Mouse (Mus musculus) regulatory T cell (primary cell): Measurements from ENCODE around the gene Tppp.
"Not testable (repeated sequence)": the region's sequence is repeated elsewhere in the genome, so short reads cannot be mapped to it uniquely, and the experiment has no call there.

Experiments
- in situ Hi-C: fragments of 300-600 bp; cut with MboI, MseI; formaldehyde crosslinking; loops from one replicate; pipeline ENCODE4 v1.15.1; 2025; ENCODE audit warnings: high pct_unique_total_duplicates

Gene Tppp

GRCm38 (mm10) chr13:74008948-74009718, at the start of gene Tppp:
Tppp (plus strand) TSS chr13:74009407.
- in situ Hi-C loops = no loop called here

GRCm38 (mm10) chr13:73960117-73960652, 49.0 kb upstream of the Tppp start:
- in situ Hi-C loops = no loop called here

GRCm38 (mm10) chr13:73961177-73961576, 48.0 kb upstream of the Tppp start:
- in situ Hi-C loops = no loop called here

DNA sequence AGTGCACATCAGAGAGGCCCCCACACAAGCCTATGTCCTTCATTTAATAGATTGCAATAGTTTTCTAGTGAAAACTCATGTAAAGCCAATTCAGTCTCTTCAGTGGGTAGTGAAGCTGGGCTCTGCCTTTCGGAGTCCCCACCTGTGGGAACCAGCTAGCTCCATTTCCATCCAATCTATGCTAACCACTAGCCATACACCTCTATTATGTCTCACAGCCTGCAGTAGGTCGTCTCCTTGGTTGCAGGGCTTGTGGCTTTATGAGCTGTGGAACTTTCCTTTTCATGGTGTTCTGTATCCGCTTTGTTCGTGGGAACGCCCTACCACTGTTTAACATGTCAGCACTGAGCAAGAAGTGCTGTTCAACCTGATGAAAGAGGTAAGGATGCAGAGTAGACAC, 45.7 kb upstream of the Tppp start, which contains the start of gene Zdhhc11:
Gene Zdhhc11, plus strand, starts transcription at position 301 of the 400 bp plus-strand sequence.
- in situ Hi-C loops = no loop called here

- in situ Hi-C loops = loop anchor here (5.0 kb wide), 1 partner anchor 57 kb away; no protein-coding TSS in a partner anchor
Observed at GRCm38 (mm10) chr13:73970545-73971448, 38.4 kb upstream of the Tppp start.

DNA sequence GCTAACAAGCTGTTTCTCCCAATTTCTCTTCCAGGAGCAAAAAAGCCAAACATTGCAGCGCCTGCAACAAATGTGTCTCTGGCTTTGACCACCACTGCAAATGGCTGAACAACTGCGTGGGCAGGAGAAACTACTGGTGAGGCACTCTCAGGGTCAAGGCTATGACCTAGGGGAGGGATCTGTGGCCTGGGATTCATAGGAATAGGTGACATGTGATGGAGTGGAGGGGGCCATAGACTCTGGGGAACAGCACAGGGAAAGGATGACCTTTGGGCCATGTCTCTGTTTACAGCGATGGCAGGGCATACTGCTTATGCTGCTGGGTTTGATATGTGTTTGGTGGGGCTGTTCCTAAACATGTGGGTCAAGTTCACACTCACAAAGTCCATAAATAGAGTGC, 34.7 kb upstream of the Tppp start:
- in situ Hi-C loops = loop anchor here (5.0 kb wide), 1 partner anchor 53 kb away; no protein-coding TSS in a partner anchor

- in situ Hi-C loops = no loop called here
Observed at GRCm38 (mm10) chr13:73976935-73977334, 32.3 kb upstream of the Tppp start.

GRCm38 (mm10) chr13:73990325-73990724, 18.9 kb upstream of the Tppp start:
- in situ Hi-C loops = no loop called here

- in situ Hi-C loops = no loop called here
Observed at GRCm38 (mm10) chr13:73990761-73991160, 18.4 kb upstream of the Tppp start.

DNA sequence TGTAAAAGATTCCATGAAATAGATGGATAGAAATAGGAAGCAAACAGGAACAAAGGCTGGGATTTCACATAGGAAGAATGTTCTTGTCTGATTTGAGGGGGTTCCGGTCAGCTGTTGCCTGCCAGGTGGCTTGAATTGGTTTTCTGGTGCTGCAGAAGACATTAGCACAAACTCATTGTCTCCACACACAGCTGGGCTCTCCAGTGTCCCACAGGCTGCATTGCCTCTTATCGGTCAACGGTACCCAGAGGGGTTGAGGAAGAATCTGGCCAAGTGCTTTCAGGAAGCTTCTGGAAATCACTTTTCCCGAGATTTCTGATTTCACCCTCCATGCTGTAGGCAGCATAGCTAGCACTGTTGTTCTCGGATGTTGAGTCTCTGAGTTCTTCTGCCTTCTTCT, 17.9 kb upstream of the Tppp start:
- in situ Hi-C loops = no loop called here

DNA sequence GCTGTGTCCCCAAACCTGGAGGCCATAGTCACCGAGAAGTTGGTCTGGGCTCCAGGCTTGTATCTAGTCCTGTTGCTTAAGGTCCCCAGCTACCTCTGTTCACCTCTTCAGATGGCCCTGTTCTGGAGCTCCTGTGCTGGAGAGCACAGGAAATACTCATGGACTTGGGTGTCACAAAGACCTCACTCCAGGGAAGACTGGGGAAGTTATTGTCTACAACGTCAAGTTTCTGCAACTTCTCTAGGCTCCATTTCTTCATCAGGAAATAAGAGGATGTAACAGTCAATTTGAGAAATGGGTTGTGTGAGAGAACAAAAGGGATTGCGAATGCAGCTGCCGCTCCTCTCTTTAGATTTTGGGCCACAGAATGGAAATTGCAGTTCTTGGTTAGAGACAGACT, 12.8 kb upstream of the Tppp start:
- in situ Hi-C loops = no loop called here

- in situ Hi-C loops = no loop called here
Observed at GRCm38 (mm10) chr13:74000519-74000918, 8.7 kb upstream of the Tppp start.

DNA sequence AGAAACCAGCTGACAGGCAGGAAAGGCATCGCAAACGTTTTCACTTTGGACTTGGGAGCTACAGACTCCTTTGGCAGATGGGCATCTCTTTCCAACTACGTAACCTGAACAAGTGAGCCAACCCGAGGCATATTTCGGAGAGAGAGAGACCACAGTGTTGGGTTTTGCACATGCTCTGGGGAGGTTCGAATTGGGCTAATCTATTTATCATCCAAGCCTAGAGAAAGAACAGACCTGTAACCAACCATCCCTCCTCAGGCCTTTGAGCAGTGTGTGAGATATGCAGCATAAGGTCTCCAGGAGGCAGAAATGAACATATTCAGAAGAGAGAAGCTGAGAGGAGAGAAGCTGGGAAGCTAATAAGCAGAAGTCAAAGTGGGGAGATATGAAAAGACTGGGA, 8.2 kb upstream of the Tppp start:
- in situ Hi-C loops = no loop called here

GRCm38 (mm10) chr13:74001492-74001891, 7.7 kb upstream of the Tppp start:
- in situ Hi-C loops = no loop called here

DNA sequence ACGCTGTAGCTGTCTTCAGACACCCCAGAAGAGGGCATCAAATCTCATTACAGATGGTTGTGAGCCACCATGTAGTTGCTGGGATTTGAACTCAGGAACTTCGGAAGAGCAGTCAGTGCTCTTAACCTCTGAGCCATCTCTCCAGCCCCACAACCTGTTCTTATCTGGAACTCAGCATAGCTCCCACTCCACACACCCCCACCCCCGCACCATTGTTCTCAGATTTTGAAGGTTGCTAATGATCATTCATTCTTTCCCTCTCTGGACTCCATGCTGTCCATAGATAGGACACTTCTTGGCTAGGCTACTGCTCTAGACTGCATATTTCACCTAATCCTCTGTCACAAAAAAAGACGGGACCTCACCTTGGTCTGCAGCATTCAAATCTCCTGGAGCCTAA, 2.3 kb upstream of the Tppp start:
- in situ Hi-C loops = not testable (repeated sequence)

GRCm38 (mm10) chr13:74008216-74008615, 991 bp upstream of the Tppp start:
- in situ Hi-C loops = not testable (repeated sequence)

GRCm38 (mm10) chr13:74009791-74010614, 796 bp downstream of the Tppp start:
- in situ Hi-C loops = no loop called here

GRCm38 (mm10) chr13:74010678-74011077, 1.5 kb downstream of the Tppp start:
- in situ Hi-C loops = no loop called here

DNA sequence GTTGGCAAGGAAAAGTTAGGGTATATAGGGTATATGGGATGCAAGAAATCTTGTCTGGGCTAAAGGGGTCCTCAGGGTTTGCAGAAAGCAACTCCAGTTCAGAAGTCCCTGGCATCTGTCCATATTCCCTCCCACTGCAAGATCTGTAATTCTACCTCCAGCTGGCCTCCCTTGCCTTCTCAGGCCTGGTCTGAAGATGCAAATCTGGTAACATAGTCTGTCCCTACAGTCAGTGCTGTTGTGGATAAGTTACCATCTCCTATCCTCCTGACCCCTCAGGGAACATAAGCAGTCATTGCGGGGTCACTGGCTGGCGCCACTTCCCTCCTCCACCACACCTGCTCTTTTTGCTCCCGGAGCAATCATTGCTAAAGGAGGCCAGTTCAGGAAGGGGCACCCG, 6.7 kb downstream of the Tppp start:
- in situ Hi-C loops = no loop called here

- in situ Hi-C loops = no loop called here
Observed at GRCm38 (mm10) chr13:74017426-74017825, 8.2 kb downstream of the Tppp start.

DNA sequence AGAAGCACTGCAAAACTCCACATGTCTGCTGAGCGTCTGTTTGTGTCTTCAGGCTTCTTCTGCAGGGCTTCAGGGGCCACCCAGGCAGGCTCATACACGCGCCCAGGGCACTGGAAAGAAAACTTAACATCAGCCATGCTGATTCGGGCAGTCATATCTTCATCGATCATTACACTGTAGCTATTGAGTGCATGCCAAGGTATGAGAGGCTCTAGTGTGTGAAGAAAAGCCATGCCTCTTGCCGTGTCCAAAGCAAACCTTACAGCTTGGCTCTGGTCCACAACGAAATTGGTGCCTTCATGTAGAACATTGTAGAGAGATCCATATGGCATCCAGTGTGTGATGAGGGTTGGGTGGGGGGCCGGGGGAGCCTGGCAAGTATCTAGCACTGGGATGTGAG, 9.8 kb downstream of the Tppp start:
- in situ Hi-C loops = not testable (repeated sequence)
